Mouse (Mus musculus) right cerebral cortex, postnatal 25 days (tissue): ENCODE measurements around the gene Trrap.

ENCODE experiments used
- DNase-seq: peaks from one replicate; pipeline ENCODE4 v3.0.0; 2022

The Trrap gene

GRCm38 (mm10) chr5:144793374-144793773 lies 25.8 kb downstream of the Trrap start:
- no peak for DNase-seq

GRCm38 (mm10) chr5:144794687-144795086 lies 27.2 kb downstream of the Trrap start:
- DNase-seq, result peak; percentile 19

GRCm38 (mm10) chr5:144797116-144797515 lies 29.6 kb downstream of the Trrap start:
- DNase-seq, result no peak

- no peak for DNase-seq
Measured at GRCm38 (mm10) chr5:144803066-144803465, 35.5 kb downstream of the Trrap start.

GRCm38 (mm10) chr5:144804181-144804580 lies 36.6 kb downstream of the Trrap start:
- no peak for DNase-seq

GRCm38 (mm10) chr5:144806931-144807330 lies 39.4 kb downstream of the Trrap start:
- no peak for DNase-seq

GRCm38 (mm10) chr5:144828365-144829102 lies 61.0 kb downstream of the Trrap start:
- DNase-seq, result no peak

GRCm38 (mm10) chr5:144829631-144830030 lies 62.1 kb downstream of the Trrap start:
- DNase-seq, result no peak

GRCm38 (mm10) chr5:144831840-144832469 lies 64.4 kb downstream of the Trrap start:
- DNase-seq, result no peak

GRCm38 (mm10) chr5:144836100-144836499 lies 68.6 kb downstream of the Trrap start:
- DNase-seq, result no peak

- DNase-seq, result no peak
Measured at GRCm38 (mm10) chr5:144845352-144845751, 77.8 kb downstream of the Trrap start.

- no peak for DNase-seq
Measured at GRCm38 (mm10) chr5:144848735-144849134, 81.2 kb downstream of the Trrap start.

- DNase-seq, result no peak
Measured at GRCm38 (mm10) chr5:144849932-144850331, 82.4 kb downstream of the Trrap start.

GRCm38 (mm10) chr5:144851820-144852219 lies 84.3 kb downstream of the Trrap start:
- DNase-seq, result no peak

GRCm38 (mm10) chr5:144853931-144854330 lies 86.4 kb downstream of the Trrap start:
- DNase-seq, result no peak

GRCm38 (mm10) chr5:144855936-144856335 lies 88.4 kb downstream of the Trrap start:
- no peak for DNase-seq

- DNase-seq, result no peak
Measured at GRCm38 (mm10) chr5:144858527-144858926, 91.0 kb downstream of the Trrap start.

GRCm38 (mm10) chr5:144859284-144859683 lies 91.8 kb downstream of the Trrap start:
- no peak for DNase-seq

- DNase-seq, result no peak
Measured at GRCm38 (mm10) chr5:144860913-144861312, 93.4 kb downstream of the Trrap start.

GRCm38 (mm10) chr5:144866923-144867322 lies 99.4 kb downstream of the Trrap start:
- no peak for DNase-seq

GRCm38 (mm10) chr5:144869466-144869865 lies 101.9 kb downstream of the Trrap start:
- no peak for DNase-seq

GRCm38 (mm10) chr5:144870782-144871181 lies 103.2 kb downstream of the Trrap start:
- no peak for DNase-seq

GRCm38 (mm10) chr5:144871775-144872174 lies 104.2 kb downstream of the Trrap start:
- no peak for DNase-seq

- DNase-seq, result no peak
Measured at GRCm38 (mm10) chr5:144872326-144872725, 104.8 kb downstream of the Trrap start.

GRCm38 (mm10) chr5:144872867-144873266 lies 105.3 kb downstream of the Trrap start:
- DNase-seq, result no peak
